9 mouse cellular contexts compared by ENCODE assay signal in genomic region chr5:58736610-58737009, GRCm38 (mm10).
DNase-seq lines count a peak whose midpoint lies in the region; ATAC-seq and TF ChIP-seq lines count a peak whose summit lies in the region.
"Had no signal": no experiment of that assay in that cellular context is flagged by ENCODE, and none has a peak within 500 bp of the region (broad histone marks: within the 10 kb centered on the region; RNA-seq: fewer than 3 reads in every experiment).

No protein-coding gene starts in this region.

- no peak for ATAC-seq in heart, embryonic 12.5 days (ENCODE audit: insufficient number of reproducible peaks, low FRiP score)

- dilution Hi-C loops in CH12.LX (cut with MboI; ENCODE audit: extremely low pct_ligation_motif_present, extremely low pct_unique_long_range_greater_than_20kb, low sequenced_read_pairs): no loop called here

- H3K27ac ChIP-seq in heart, embryonic 12.5 days (ENCODE audit: poor library complexity, severe bottlenecking): no peak overlapping the region
- no peak overlapping the region for H3K27ac ChIP-seq in CH12.LX (ENCODE audit: insufficient read depth, low read depth)
- H3K27ac ChIP-seq: limb, embryonic 13.5 days had no signal

- H3K4me1 ChIP-seq in heart, embryonic 12.5 days (replicated peaks): no peaks in the 10 kb centered on the region
- H3K4me1 ChIP-seq in CH12.LX (ENCODE audit: control insufficient read depth in 1 of 2, insufficient read depth in 2 of 2): no peaks in the 10 kb centered on the region
- H3K4me1 ChIP-seq: limb, embryonic 13.5 days had no signal

- TF ChIP-seq CTCF in CH12.LX (conservative IDR thresholded peaks at IDR 0.05 in 1 of 2, IDR thresholded peaks at IDR 0.05 in 1 of 2; ENCODE audit: low read depth in 2 of 2, low read length in 2 of 2): peak in 1 of 2 experiments; percentile 43; a peak in 1 of 4 replicates

- no peaks in the 10 kb centered on the region for H3K36me3 ChIP-seq in heart, embryonic 12.5 days
- H3K36me3 ChIP-seq in CH12.LX (replicated peaks in 1 of 2; ENCODE audit: control insufficient read depth in 1 of 2, insufficient read depth in 1 of 2, low read length in 1 of 2): no peaks in the 10 kb centered on the region
- H3K36me3 ChIP-seq: limb, embryonic 13.5 days had no signal

- no peak for TF ChIP-seq EP300 in CH12.LX (IDR thresholded peaks at IDR 0.05; ENCODE audit: low read length)

- in situ Hi-C loops in CH12.LX (cut with MboI; ENCODE audit: low pct_ligation_motif_present, low pct_unique_long_range_greater_than_20kb, low sequenced_read_pairs): no loop called here

- H3K9me3 ChIP-seq in heart, embryonic 12.5 days (replicated peaks): no peaks in the 10 kb centered on the region
- H3K9me3 ChIP-seq in CH12.LX (replicated peaks; ENCODE audit: low read length): peaks cover 15% of the 10 kb centered on the region
- H3K9me3 ChIP-seq: limb, embryonic 13.5 days had no signal

- H3K27me3 ChIP-seq in heart, embryonic 12.5 days (replicated peaks): no peaks in the 10 kb centered on the region
- no peaks in the 10 kb centered on the region for H3K27me3 ChIP-seq in CH12.LX (replicated peaks)
- H3K27me3 ChIP-seq: limb, embryonic 13.5 days had no signal

- H3K9ac ChIP-seq in heart, embryonic 12.5 days: no peak overlapping the region
- no peak overlapping the region for H3K9ac ChIP-seq in CH12.LX (ENCODE audit: insufficient read depth, low read depth)
- H3K9ac ChIP-seq: limb, embryonic 13.5 days had no signal

- WGBS in heart, embryonic 12.5 days: 49% methylated on average over 9 of the region's 9 CpGs

- H3K4me2 ChIP-seq in heart, embryonic 12.5 days: no peak overlapping the region
- H3K4me2 ChIP-seq in CH12.LX (ENCODE audit: insufficient read depth, low read depth, poor library complexity, severe bottlenecking): no peak overlapping the region
- H3K4me2 ChIP-seq: limb, embryonic 13.5 days had no signal

- no peak for TF ChIP-seq POLR2A in CH12.LX (IDR thresholded peaks at IDR 0.05; ENCODE audit: low read depth, low read length)

- H3K79me2 ChIP-seq in CH12.LX (replicated peaks; ENCODE audit: control insufficient read depth, extremely low read depth, insufficient read depth, poor library complexity, severe bottlenecking): no peaks in the 10 kb centered on the region

- DNase-seq in heart, adult 18-20 months: peak; percentile 16 to 77
- no peak for DNase-seq in CH12.LX (ENCODE audit: extremely low read depth)
- peak; percentile 72 for DNase-seq in brain, adult 2 months (ENCODE audit: low read depth, low spot score)
- peak; percentile 11 to 46 for DNase-seq in frontal cortex, postnatal 10 days (ENCODE audit: low spot score in 2 of 2)
- peak; percentile 42 to 79 for DNase-seq in layer of hippocampus, adult 8-10 months (ENCODE audit: low spot score in 2 of 2)
- DNase-seq in mesoderm, embryonic 11.5 days (ENCODE audit: low read depth, low spot score): peak; percentile 51
- DNase-seq in urinary bladder, postnatal 25 days (ENCODE audit: low spot score): peak; percentile 73

- TF ChIP-seq RAD21 in CH12.LX (IDR thresholded peaks at IDR 0.05; ENCODE audit: low read depth, low read length): no peak; the same call in 1 of the 2 replicates

- no peak overlapping the region for H3K4me3 ChIP-seq in heart, embryonic 12.5 days
- H3K4me3 ChIP-seq in CH12.LX (replicated peaks in 1 of 3; ENCODE audit: low read depth in 2 of 3, low read length in 2 of 3, poor library complexity in 1 of 3): no peak overlapping the region
- H3K4me3 ChIP-seq: limb, embryonic 13.5 days had no signal

TF ChIP-seq in CH12.LX, 34 proteins besides CTCF, POLR2A, EP300 and RAD21:
- peak; percentile 22 for TF ChIP-seq SMC3 (IDR thresholded peaks at IDR 0.05; ENCODE audit: low read depth, low read length)
- TF ChIP-seq MYC (IDR thresholded peaks at IDR 0.05; ENCODE audit: low read depth, low read length): no peak
